ENCODE assay signal across 17 mouse cellular contexts in genomic region chr16:24517501-24518042, GRCm38 (mm10).
DNase-seq lines count a peak whose midpoint lies in the region; ATAC-seq lines count a peak whose summit lies in the region.
"Had no signal": no experiment of that assay in that cellular context is flagged by ENCODE, and none has a peak within 500 bp of the region (broad histone marks: within the 10 kb centered on the region; RNA-seq: fewer than 3 reads in every experiment).

No protein-coding gene starts in this region.

- H3K27ac ChIP-seq in kidney, embryonic 14.5 days (ENCODE audit: low read depth, low read length), result no peak overlapping the region
- H3K27ac ChIP-seq in forebrain, embryonic 16.5 days (ENCODE audit: low read length), result no peak overlapping the region
- H3K27ac ChIP-seq: embryonic facial prominence, embryonic 12.5 days; forebrain, embryonic 12.5 days; hindbrain, embryonic 15.5 days; kidney, postnatal 0 days; left cerebral cortex, adult 2 months; liver, embryonic 13.5 days; midbrain, embryonic 15.5 days had no signal

- H3K4me1 ChIP-seq in kidney, embryonic 14.5 days (ENCODE audit: control insufficient read depth, insufficient read depth, low read length), result no peaks in the 10 kb centered on the region
- no peaks in the 10 kb centered on the region for H3K4me1 ChIP-seq in forebrain, embryonic 16.5 days (replicated peaks; ENCODE audit: control insufficient read depth, insufficient read depth, low read length)
- H3K4me1 ChIP-seq: forebrain, embryonic 12.5 days; hindbrain, embryonic 15.5 days; midbrain, embryonic 15.5 days had no signal

- peak; percentile 50 for DNase-seq in adrenal gland, postnatal 10 days
- no peak for DNase-seq in adrenal gland, postnatal 4 days (ENCODE audit: low spot score in 2 of 2)
- peak; percentile 25 for DNase-seq in kidney, postnatal 10 days
- peak; percentile 57 for DNase-seq in adrenal gland, postnatal 36 days
- no peak for DNase-seq in right cerebral cortex, postnatal 4 days
- DNase-seq: cerebellum, adult 8-10 months; liver, embryonic 13.5 days; thymus, postnatal 4 days had no signal

- 58% methylated on average over 9 of the region's 9 CpGs for WGBS in kidney, embryonic 14.5 days
- WGBS in forebrain, embryonic 16.5 days, result 81% methylated on average over 9 of the region's 9 CpGs

- no peak overlapping the region for H3K4me2 ChIP-seq in kidney, embryonic 14.5 days (replicated peaks; ENCODE audit: low read depth, low read length)
- H3K4me2 ChIP-seq in forebrain, embryonic 16.5 days (ENCODE audit: low read length), result no peak overlapping the region
- H3K4me2 ChIP-seq: embryonic facial prominence, embryonic 12.5 days; forebrain, embryonic 12.5 days; hindbrain, embryonic 15.5 days; liver, embryonic 13.5 days; midbrain, embryonic 15.5 days had no signal

- no peak overlapping the region for H3K4me3 ChIP-seq in kidney, embryonic 14.5 days (ENCODE audit: low read length)
- H3K4me3 ChIP-seq in forebrain, embryonic 16.5 days (replicated peaks; ENCODE audit: low read length), result no peak overlapping the region
- H3K4me3 ChIP-seq: embryonic facial prominence, embryonic 12.5 days; forebrain, embryonic 12.5 days; hindbrain, embryonic 15.5 days; left cerebral cortex, adult 2 months; liver, embryonic 13.5 days; midbrain, embryonic 15.5 days had no signal

- ATAC-seq in kidney, embryonic 14.5 days (ENCODE audit: low FRiP score, low TSS enrichment), result no peak
- peak; percentile 92 for ATAC-seq in megakaryocyte, adult 5-6 weeks (ENCODE audit: poor library complexity, severe bottlenecking)
- ATAC-seq in forebrain, embryonic 16.5 days, result no peak
- ATAC-seq: midbrain, embryonic 15.5 days had no signal

- H3K9ac ChIP-seq in kidney, embryonic 14.5 days (ENCODE audit: low read depth, low read length), result no peak overlapping the region
- H3K9ac ChIP-seq in forebrain, embryonic 16.5 days (replicated peaks; ENCODE audit: low read depth, low read length), result no peak overlapping the region
- H3K9ac ChIP-seq: embryonic facial prominence, embryonic 12.5 days; forebrain, embryonic 12.5 days; hindbrain, embryonic 15.5 days; liver, embryonic 13.5 days; midbrain, embryonic 15.5 days had no signal

- no peaks in the 10 kb centered on the region for H3K36me3 ChIP-seq in kidney, embryonic 14.5 days (ENCODE audit: control insufficient read depth, insufficient read depth, low read length)
- H3K36me3 ChIP-seq in forebrain, embryonic 16.5 days (ENCODE audit: control insufficient read depth, insufficient read depth), result no peaks in the 10 kb centered on the region
- H3K36me3 ChIP-seq: embryonic facial prominence, embryonic 12.5 days; forebrain, embryonic 12.5 days; hindbrain, embryonic 15.5 days; liver, embryonic 13.5 days; midbrain, embryonic 15.5 days had no signal

- no peaks in the 10 kb centered on the region for H3K27me3 ChIP-seq in kidney, embryonic 14.5 days (ENCODE audit: control insufficient read depth, insufficient read depth, low read length)
- no peaks in the 10 kb centered on the region for H3K27me3 ChIP-seq in forebrain, embryonic 16.5 days (replicated peaks; ENCODE audit: control insufficient read depth, insufficient read depth, low read length)
- H3K27me3 ChIP-seq: embryonic facial prominence, embryonic 12.5 days; forebrain, embryonic 12.5 days; hindbrain, embryonic 15.5 days; liver, embryonic 13.5 days; midbrain, embryonic 15.5 days had no signal

- H3K9me3 ChIP-seq in kidney, embryonic 14.5 days (ENCODE audit: control insufficient read depth, low read length), result no peaks in the 10 kb centered on the region
- H3K9me3 ChIP-seq in forebrain, embryonic 16.5 days (ENCODE audit: control insufficient read depth, low read length), result no peaks in the 10 kb centered on the region
- H3K9me3 ChIP-seq: embryonic facial prominence, embryonic 12.5 days; forebrain, embryonic 12.5 days; hindbrain, embryonic 15.5 days; liver, embryonic 13.5 days; midbrain, embryonic 15.5 days had no signal

Comparison
In these comparisons a context has a peak if more than half of its experiments do, and no peak if none do; other contexts are left out.
1. DNase-seq: peak in adrenal gland, postnatal 10 days (single experiment), kidney, postnatal 10 days (single experiment) and adrenal gland, postnatal 36 days (2 of 2); none in adrenal gland, postnatal 4 days (0 of 2) and right cerebral cortex, postnatal 4 days (single experiment).